Mouse (Mus musculus): ENCODE results near the gene Gm4131.

DNA sequence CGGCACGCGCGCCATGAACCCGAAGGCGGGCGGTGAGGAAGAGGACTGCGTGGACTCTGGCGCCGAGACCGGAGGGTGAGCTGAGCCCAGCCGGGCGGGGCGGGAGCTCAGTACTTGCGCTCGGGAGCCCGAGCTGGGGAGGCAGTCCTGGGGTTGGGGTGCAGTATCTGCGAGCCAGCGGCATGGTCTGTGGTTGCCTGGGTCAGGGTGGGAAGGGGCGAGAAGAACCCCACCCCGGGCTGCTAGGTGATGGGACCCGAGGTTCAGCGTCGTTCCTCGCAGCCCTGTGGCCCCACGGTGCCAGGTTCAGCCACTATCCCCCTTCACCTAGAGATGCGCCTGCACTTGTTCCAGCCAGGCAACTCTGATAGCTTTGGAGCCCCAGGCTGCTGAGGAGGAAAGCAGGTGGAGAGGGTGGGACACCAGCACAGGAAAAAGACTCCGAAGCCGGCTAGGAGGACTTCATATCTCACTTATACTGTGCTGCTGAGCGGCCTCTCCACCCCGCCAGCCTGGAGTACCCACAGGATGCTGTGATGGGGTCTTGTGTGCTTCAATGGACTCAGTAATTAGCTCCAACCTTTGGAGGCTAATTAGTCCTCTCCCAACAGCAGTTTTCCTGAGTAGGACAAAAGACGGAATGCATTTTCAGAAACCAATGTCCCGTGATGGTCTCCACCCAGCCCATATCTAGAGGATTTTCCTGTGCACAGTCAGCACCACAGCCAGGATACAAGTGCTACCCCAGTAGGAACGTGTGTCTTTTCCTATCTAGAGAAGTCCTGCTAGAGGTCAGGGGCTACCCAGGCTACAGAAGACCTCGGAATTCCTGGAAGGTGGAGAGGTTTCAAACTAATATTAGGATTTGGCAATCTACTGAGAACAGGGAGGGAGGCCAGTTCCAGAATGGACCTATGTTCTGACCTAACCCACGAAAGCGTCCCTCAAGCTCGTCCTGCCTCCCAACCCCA, 10.6 kb downstream of the Gm4131 start:
- TF ChIP-seq CTCF (conservative IDR thresholded peaks at IDR 0.05; ENCODE audit: low read length) (no peak), NANOG (IDR thresholded peaks at IDR 0.05; ENCODE audit: borderline replicate concordance, low read length) (no peak)

Measured in E14TG2a.4 (cell line).